ENCODE assay signal across 10 mouse cellular contexts in the genomic region with DNA sequence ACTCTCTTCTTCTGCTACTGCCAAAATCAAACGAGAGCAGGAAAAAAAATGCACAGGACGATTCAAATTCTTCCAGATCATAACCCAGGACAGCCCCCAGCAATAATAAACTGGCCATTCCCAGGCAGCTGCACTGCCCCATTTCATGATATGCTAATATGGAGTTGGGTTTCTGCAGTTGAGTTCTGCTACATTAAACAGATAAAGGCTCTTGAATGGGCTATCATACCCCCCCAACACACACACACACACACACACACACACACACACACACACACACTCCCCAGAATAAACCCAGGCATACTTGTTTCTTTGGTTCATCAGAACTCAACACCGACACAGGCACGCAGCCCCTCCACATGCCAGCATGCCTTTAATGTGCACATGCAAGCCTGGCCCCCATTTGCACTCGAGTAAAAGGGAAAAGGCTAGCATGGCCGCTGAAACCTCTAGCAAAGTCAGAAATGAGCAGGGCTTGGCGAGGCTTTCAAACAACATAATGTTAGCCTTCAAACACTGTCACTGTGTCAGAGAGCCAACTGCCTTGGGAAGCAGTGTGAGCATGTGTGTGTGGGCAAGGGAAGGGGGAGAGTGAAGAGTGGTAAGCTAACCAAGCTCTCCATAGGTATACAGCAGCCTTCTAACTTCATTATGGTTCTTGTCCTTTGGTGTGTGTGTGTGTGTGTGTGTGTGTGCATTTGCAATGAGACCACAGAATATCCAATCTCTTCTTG.
A peak's percentile ranks its signal among the peaks of the same experiment; 100 is the strongest.
DNase-seq lines count a peak whose midpoint lies in the region; ATAC-seq lines count a peak whose summit lies in the region.
"Had no signal": no experiment of that assay in that cellular context is flagged by ENCODE, and none has a peak within 500 bp of the region (broad histone marks: within the 10 kb centered on the region; RNA-seq: fewer than 3 reads in every experiment).

No protein-coding gene starts in this region.

- ATAC-seq in forebrain, embryonic 14.5 days = peak; percentile 72; the same call in 1 of the 2 replicates
- no peak for ATAC-seq in forebrain, embryonic 12.5 days (ENCODE audit: low FRiP score)
- peak; percentile 72; the same call in 1 of the 2 replicates for ATAC-seq in hindbrain, embryonic 15.5 days (ENCODE audit: low FRiP score, low read depth)
- ATAC-seq in erythroblast, adult 5-6 weeks (replicated peaks; ENCODE audit: low FRiP score, poor library complexity, severe bottlenecking) = no peak

- no peaks in the 10 kb centered on the region for H3K4me1 ChIP-seq in forebrain, embryonic 14.5 days (ENCODE audit: control insufficient read depth, insufficient read depth, low read length)
- H3K4me1 ChIP-seq in forebrain, embryonic 12.5 days = peaks cover 6% of the 10 kb centered on the region; the same call in 1 of the 2 replicates
- peaks cover 14% of the 10 kb centered on the region for H3K4me1 ChIP-seq in hindbrain, embryonic 15.5 days (replicated peaks)
- peaks cover 10% of the 10 kb centered on the region for H3K4me1 ChIP-seq in limb, embryonic 10.5 days

- no peaks in the 10 kb centered on the region for H3K9me3 ChIP-seq in forebrain, embryonic 14.5 days (replicated peaks; ENCODE audit: control insufficient read depth, low read length)
- H3K9me3 ChIP-seq in forebrain, embryonic 12.5 days = no peaks in the 10 kb centered on the region
- no peaks in the 10 kb centered on the region for H3K9me3 ChIP-seq in hindbrain, embryonic 15.5 days
- H3K9me3 ChIP-seq in limb, embryonic 10.5 days (replicated peaks) = no peaks in the 10 kb centered on the region

- WGBS in forebrain, embryonic 14.5 days = 74% methylated on average over 7 of the region's 7 CpGs
- 78% methylated on average over 7 of the region's 7 CpGs for WGBS in forebrain, embryonic 12.5 days
- WGBS in hindbrain, embryonic 15.5 days = 47% methylated on average over 7 of the region's 7 CpGs
- WGBS in limb, embryonic 10.5 days = 86% methylated on average over 7 of the region's 7 CpGs

- DNase-seq in forebrain, embryonic 14.5 days (ENCODE audit: low spot score) = peak; percentile 53
- peak; percentile 81 for DNase-seq in brain, adult 2 months (ENCODE audit: low read depth, low spot score)
- no peak for DNase-seq in limb, embryonic 10.5 days (ENCODE audit: low spot score)
- DNase-seq in gastrocnemius, postnatal 36 days = no peak
- DNase-seq in kidney, adult 18-20 months = no peak
- DNase-seq: kidney, adult 9 months had no signal

- H3K27ac ChIP-seq in forebrain, embryonic 14.5 days (ENCODE audit: low read depth, low read length) = 0 out of 2 replicates have a peak overlapping the region, but pooled peaks have one; percentile 7
- no peak overlapping the region for H3K27ac ChIP-seq in forebrain, embryonic 12.5 days
- 0 out of 2 replicates have a peak overlapping the region, but pooled peaks have one; percentile 36 for H3K27ac ChIP-seq in hindbrain, embryonic 15.5 days (replicated peaks)
- H3K27ac ChIP-seq in limb, embryonic 10.5 days = 0 out of 2 replicates have a peak overlapping the region, but pooled peaks have one; percentile 11
- H3K27ac ChIP-seq: left cerebral cortex, adult 2 months had no signal

- no peaks in the 10 kb centered on the region for H3K27me3 ChIP-seq in forebrain, embryonic 14.5 days (replicated peaks; ENCODE audit: control insufficient read depth, insufficient read depth, low read length)
- no peaks in the 10 kb centered on the region for H3K27me3 ChIP-seq in forebrain, embryonic 12.5 days
- H3K27me3 ChIP-seq in hindbrain, embryonic 15.5 days = no peaks in the 10 kb centered on the region
- H3K27me3 ChIP-seq in limb, embryonic 10.5 days (ENCODE audit: low read depth, poor library complexity, severe bottlenecking) = no peaks in the 10 kb centered on the region

- no peaks in the 10 kb centered on the region for H3K36me3 ChIP-seq in forebrain, embryonic 14.5 days (ENCODE audit: control insufficient read depth, insufficient read depth, low read length)
- H3K36me3 ChIP-seq in forebrain, embryonic 12.5 days (replicated peaks) = no peaks in the 10 kb centered on the region
- H3K36me3 ChIP-seq in hindbrain, embryonic 15.5 days = no peaks in the 10 kb centered on the region
- H3K36me3 ChIP-seq in limb, embryonic 10.5 days = no peaks in the 10 kb centered on the region

- no peak overlapping the region for H3K4me3 ChIP-seq in forebrain, embryonic 14.5 days (ENCODE audit: low read depth, low read length)
- no peak overlapping the region for H3K4me3 ChIP-seq in forebrain, embryonic 12.5 days (replicated peaks)
- no peak overlapping the region for H3K4me3 ChIP-seq in hindbrain, embryonic 15.5 days
- H3K4me3 ChIP-seq in limb, embryonic 10.5 days = no peak overlapping the region
- H3K4me3 ChIP-seq: left cerebral cortex, adult 2 months had no signal

- intact Hi-C loops in gastrocnemius, postnatal 36 days (cut with DNase I) = no loop called here

- H3K9ac ChIP-seq in forebrain, embryonic 14.5 days (ENCODE audit: low read length) = no peak overlapping the region
- no peak overlapping the region for H3K9ac ChIP-seq in forebrain, embryonic 12.5 days
- no peak overlapping the region for H3K9ac ChIP-seq in hindbrain, embryonic 15.5 days

- no peak overlapping the region for H3K4me2 ChIP-seq in forebrain, embryonic 14.5 days (ENCODE audit: low read length)
- no peak overlapping the region for H3K4me2 ChIP-seq in forebrain, embryonic 12.5 days
- H3K4me2 ChIP-seq in hindbrain, embryonic 15.5 days = no peak overlapping the region

Comparison
In these comparisons a context has a peak if more than half of its experiments do, and no peak if none do; other contexts are left out.
1. ATAC-seq: peak in forebrain, embryonic 14.5 days (single experiment) and hindbrain, embryonic 15.5 days (single experiment); none in forebrain, embryonic 12.5 days (single experiment) and erythroblast, adult 5-6 weeks (single experiment).
2. DNase-seq: peak in forebrain, embryonic 14.5 days (single experiment) and brain, adult 2 months (single experiment); none in limb, embryonic 10.5 days (single experiment), gastrocnemius, postnatal 36 days (0 of 2) and kidney, adult 18-20 months (single experiment).